Mouse (Mus musculus): Measurements from ENCODE around the gene Snx29.

- TF ChIP-seq HCFC1 (IDR thresholded peaks at IDR 0.05; ENCODE audit: borderline replicate concordance, insufficient read depth, low read length), result no peak
- TF ChIP-seq ZC3H11A (IDR thresholded peaks at IDR 0.05; ENCODE audit: borderline replicate concordance, low read depth, low read length), result no peak
- TF ChIP-seq CHD2 (IDR thresholded peaks at IDR 0.05; ENCODE audit: low read depth, low read length), result no peak
- TF ChIP-seq MAFK (IDR thresholded peaks at IDR 0.05; ENCODE audit: insufficient read depth, low read depth, low read length), result no peak
- TF ChIP-seq ZNF384 (IDR thresholded peaks at IDR 0.05; ENCODE audit: low read depth, low read length), result no peak
Measured at GRCm38 (mm10) chr16:11636902-11637301, 314.2 kb downstream of the Snx29 start.
